Mouse (Mus musculus) ovary, postnatal 14 days (tissue): ENCODE results near the gene Cd247.
A peak's percentile ranks its signal among the peaks of the same experiment; 100 is the strongest.
"Not testable (repeated sequence)": the region's sequence is repeated elsewhere in the genome, so short reads cannot be mapped to it uniquely, and the experiment has no call there.

Experiments
- DNase-seq: peaks from one replicate; pipeline ENCODE4 v3.0.0; 2022; ENCODE audit warnings: low spot score

Gene Cd247

DNA sequence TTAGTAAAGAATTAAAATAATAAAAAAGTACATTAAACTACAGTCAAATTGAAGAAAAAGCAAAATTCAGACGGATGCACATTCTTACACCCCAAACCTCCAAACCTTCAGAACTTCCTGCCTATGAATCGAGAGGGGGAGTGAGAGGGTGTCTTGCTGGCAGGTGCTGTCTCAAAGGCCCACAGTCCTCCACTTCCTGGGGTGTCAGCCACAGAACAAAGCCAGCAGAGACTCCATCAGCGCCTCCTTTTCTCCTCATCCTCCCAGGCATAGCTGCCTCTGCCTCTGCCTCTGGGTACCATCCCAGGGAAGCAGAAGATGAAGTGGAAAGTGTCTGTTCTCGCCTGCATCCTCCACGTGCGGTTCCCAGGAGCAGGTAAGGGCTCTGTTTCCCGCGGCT lies at the start of gene Cd247:
Cd247 (plus strand) TSS at position 171 of the 400 bp plus-strand sequence.
- DNase-seq: no peak

GRCm38 (mm10) chr1:165738985-165739384 lies 49.5 kb upstream of the Cd247 start:
- DNase-seq: no peak

DNA sequence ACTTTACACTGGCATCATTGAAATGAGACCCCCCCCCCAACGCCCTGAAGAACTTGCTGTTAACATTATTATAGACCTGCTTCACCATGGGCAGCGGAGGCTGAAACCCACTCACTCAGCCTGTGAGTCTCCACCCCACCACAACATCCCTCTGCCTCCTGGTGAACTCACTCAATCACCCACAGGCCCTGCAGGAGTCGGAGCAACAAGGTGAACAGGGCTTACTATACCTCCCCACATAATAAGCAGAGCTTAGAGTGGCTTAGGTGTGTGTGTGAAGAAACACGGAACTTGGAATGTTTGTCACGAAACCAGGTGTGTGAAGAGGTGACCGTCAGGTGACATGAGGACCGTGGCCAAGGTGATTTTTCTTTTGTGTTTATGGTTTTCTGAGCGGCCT lies 46.5 kb upstream of the Cd247 start:
- DNase-seq: no peak

GRCm38 (mm10) chr1:165748053-165748452 lies 40.4 kb upstream of the Cd247 start:
- DNase-seq: no peak

GRCm38 (mm10) chr1:165751142-165751541 lies 37.3 kb upstream of the Cd247 start:
- DNase-seq: no peak

DNA sequence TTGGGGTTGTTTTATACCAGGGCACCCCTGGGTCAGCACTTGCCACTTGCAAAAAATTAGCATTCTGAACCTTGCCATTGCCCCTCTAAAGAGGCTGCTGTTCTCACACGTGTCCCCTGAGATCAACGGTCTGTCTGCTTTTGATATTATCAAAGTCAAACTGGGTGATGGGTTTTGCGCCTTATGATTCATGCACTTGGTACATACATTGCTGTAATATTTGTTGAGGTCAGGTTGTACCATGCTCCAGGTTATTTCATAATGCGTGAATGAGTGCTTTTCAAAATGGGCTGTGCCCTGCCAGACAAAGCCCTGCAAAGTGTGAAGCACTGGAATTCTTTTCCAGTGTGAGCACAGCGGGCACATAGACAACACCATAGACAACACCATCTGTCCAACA lies 36.6 kb upstream of the Cd247 start:
- no peak for DNase-seq

- no peak for DNase-seq
Measured at GRCm38 (mm10) chr1:165754205-165754604, 34.3 kb upstream of the Cd247 start.

DNA sequence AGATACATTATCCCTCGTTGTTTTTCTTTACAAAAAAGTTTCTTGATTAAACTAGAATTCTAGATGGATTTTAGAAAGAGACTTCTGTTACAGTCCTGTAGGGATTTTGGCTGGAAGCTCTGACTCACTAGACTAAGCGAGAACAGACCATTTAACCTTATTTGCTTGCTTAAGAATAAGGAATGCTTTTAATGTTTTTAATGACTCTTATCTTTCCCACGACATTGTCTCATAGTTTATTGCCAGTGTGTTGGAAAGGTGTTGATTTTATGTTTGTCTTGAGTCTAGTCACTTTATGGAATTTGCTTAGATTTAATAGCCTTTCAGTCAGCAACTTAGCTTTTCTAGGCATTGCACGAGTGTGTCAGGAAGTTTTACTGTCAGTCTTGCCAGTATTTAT lies 33.3 kb upstream of the Cd247 start:
- DNase-seq: no peak

GRCm38 (mm10) chr1:165761522-165762305 lies 26.8 kb upstream of the Cd247 start:
- no peak for DNase-seq

- not testable (repeated sequence) for DNase-seq
Measured at GRCm38 (mm10) chr1:165762498-165762897, 26.0 kb upstream of the Cd247 start.

GRCm38 (mm10) chr1:165762914-165763634 lies 25.4 kb upstream of the Cd247 start:
- DNase-seq: no peak

DNA sequence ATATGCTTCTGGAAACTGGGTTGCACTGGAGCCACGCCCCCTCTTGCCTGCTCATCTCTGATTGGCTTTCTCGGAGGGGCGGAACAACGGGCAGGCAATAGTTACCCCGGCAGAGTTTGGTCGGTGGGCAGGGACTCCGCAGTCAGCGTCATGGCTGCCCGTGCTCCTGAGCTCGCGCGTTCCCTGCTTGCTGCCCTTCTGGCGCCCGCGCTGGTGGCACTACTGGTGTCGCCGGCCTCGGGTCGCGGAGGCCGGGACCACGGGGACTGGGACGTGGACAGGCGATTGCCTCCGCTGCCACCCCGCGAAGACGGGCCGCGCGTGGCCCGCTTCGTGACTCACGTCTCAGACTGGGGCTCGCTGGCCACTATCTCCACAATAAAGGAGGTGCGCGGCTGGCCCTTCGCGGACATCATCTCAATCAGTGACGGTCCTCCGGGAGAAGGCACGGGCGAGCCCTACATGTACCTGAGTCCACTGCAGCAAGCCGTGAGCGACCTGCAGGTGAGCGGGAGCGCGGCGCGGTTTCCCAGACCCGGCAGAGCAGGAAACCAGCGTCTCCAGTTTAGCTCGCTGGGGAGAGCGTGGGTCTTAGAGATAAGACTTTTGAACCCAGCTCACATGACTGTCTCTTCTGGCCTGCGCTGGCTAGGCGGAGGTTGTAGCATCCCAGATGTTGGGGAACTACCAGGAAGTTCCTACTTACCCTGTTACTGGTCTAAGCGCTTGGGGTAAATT lies 24.7 kb upstream of the Cd247 start, which contains the start of gene Creg1:
Creg1 (plus strand) TSS at position 112 of the 738 bp plus-strand sequence.
- peak; percentile 85 for DNase-seq

DNA sequence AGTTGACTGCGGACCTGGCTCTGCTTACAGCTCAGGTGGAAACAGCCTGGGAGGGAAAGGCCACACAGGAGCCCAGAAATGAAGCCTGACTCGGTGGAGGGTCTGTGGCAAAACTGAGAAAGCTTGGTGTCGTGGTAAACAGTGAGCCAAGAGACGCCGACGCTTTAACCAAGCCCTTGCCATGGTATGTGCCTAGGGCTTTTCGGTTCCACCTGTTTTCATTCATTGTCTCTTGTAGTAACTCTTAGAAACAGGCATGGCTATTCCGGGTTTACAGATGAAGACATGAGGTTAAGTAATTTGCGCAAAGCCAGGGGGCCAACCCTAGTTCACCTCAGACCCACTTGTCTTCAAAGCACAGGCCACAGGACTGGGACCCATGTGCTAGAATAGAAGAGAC lies 23.9 kb upstream of the Cd247 start:
- DNase-seq: no peak

- DNase-seq: no peak
Measured at GRCm38 (mm10) chr1:165765041-165765440, 23.4 kb upstream of the Cd247 start.

- no peak for DNase-seq
Measured at GRCm38 (mm10) chr1:165765651-165766294, 22.7 kb upstream of the Cd247 start.

- DNase-seq: no peak
Measured at GRCm38 (mm10) chr1:165766295-165766890, 22.1 kb upstream of the Cd247 start.

- DNase-seq: no peak
Measured at GRCm38 (mm10) chr1:165768894-165769512, 19.5 kb upstream of the Cd247 start.

GRCm38 (mm10) chr1:165770181-165770759 lies 18.2 kb upstream of the Cd247 start:
- DNase-seq: no peak

- DNase-seq: peak; percentile 72
Measured at GRCm38 (mm10) chr1:165771491-165771897, 17.0 kb upstream of the Cd247 start.

DNA sequence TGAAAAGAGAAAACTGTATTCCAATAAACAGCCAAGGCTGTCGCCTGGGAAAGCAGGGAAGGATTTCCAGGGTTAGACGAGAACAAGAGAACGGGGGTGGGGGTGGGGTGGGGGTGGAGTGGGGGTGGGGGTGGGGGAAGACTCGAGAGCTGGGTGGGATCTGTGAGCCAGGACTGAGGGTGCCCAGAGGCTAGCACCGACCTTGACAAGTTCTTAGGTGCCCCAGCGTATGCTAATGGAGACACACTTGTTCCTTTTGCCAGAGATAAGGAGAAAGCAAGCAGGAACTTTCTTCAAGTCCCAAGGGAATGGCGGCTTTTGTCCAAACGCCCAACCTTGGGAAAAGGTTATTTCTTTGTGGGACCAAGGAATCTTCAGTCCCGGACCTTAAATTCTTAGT lies 16.5 kb upstream of the Cd247 start:
- no peak for DNase-seq
